ENCODE assay signal across 25 mouse cellular contexts in the genomic region with DNA sequence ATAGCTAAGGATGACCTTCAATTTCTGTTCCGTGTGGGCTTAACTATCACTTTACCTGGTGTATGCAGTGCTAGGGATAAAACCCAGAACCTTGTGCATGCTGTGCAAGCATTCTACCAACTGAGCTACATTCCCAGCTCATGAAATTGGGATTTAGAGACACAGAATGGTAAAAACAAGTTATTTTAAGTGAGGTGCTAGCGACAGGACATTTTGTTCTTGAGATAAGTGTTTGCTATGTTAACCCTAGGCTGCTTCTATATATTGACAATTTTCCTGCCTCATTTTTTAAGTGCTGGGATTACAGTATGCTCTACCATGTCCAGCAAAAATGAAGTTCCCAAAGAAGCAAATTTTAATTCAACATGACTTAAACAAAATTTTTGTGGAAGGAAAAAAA.
"Had no signal": no experiment of that assay in that cellular context is flagged by ENCODE, and none has a peak within 500 bp of the region (broad histone marks: within the 10 kb centered on the region; RNA-seq: fewer than 3 reads in every experiment).

No protein-coding gene starts in this region.

- H3K9me3 ChIP-seq: heart, embryonic 13.5 days; hindbrain, embryonic 13.5 days; hindbrain, embryonic 15.5 days; kidney, embryonic 15.5 days; limb, embryonic 13.5 days; limb, embryonic 15.5 days; liver, embryonic 12.5 days had no signal

- H3K4me3 ChIP-seq: heart, embryonic 13.5 days; hindbrain, embryonic 13.5 days; hindbrain, embryonic 15.5 days; kidney, embryonic 15.5 days; limb, embryonic 13.5 days; limb, embryonic 15.5 days; liver, embryonic 12.5 days had no signal

- ATAC-seq: forebrain, postnatal 0 days; hindbrain, postnatal 0 days; intestine, embryonic 16.5 days; liver, embryonic 12.5 days had no signal

- H3K27me3 ChIP-seq: heart, embryonic 13.5 days; hindbrain, embryonic 13.5 days; hindbrain, embryonic 15.5 days; kidney, embryonic 15.5 days; limb, embryonic 13.5 days; limb, embryonic 15.5 days had no signal

- H3K4me2 ChIP-seq: heart, embryonic 11.5 days; heart, embryonic 13.5 days; hindbrain, embryonic 13.5 days; hindbrain, embryonic 15.5 days; kidney, embryonic 15.5 days; limb, embryonic 13.5 days; limb, embryonic 15.5 days; liver, embryonic 12.5 days had no signal

- H3K9ac ChIP-seq: forebrain, postnatal 0 days; heart, embryonic 13.5 days; hindbrain, embryonic 13.5 days; hindbrain, embryonic 15.5 days; kidney, embryonic 15.5 days; limb, embryonic 13.5 days; limb, embryonic 15.5 days; liver, embryonic 12.5 days; liver, embryonic 14.5 days had no signal

- DNase-seq: forebrain, postnatal 0 days; gastrocnemius, postnatal 14 days; gastrocnemius, postnatal 36 days; heart, adult 18-20 months; heart, postnatal 10 days; kidney, adult 11 months; kidney, adult 2 months; kidney, adult 9 months; kidney, postnatal 14 days; kidney, postnatal 36 days; layer of hippocampus, adult 9-11 months; layer of hippocampus, postnatal 36 days; left cerebral cortex, postnatal 4 days had no signal

- H3K36me3 ChIP-seq: hindbrain, embryonic 13.5 days; hindbrain, embryonic 15.5 days; kidney, embryonic 15.5 days; limb, embryonic 13.5 days; limb, embryonic 15.5 days; liver, embryonic 12.5 days had no signal

- H3K27ac ChIP-seq: heart, embryonic 13.5 days; hindbrain, embryonic 13.5 days; hindbrain, embryonic 15.5 days; hindbrain, postnatal 0 days; kidney, embryonic 15.5 days; kidney, postnatal 0 days; limb, embryonic 13.5 days; limb, embryonic 15.5 days; liver, embryonic 12.5 days; liver, embryonic 14.5 days had no signal
